Mouse (Mus musculus) ES-E14 (cell line): ENCODE data around the gene Mysm1.

Experiments used
- CHD2 ChIP-seq: IDR thresholded peaks from 2 replicates; pipeline ENCODE4 v1.6.1; 2014; ENCODE audit warnings: mild to moderate bottlenecking, low read depth, low read length, inconsistent platforms
- ZNF384 ChIP-seq: IDR thresholded peaks from 2 replicates; pipeline ENCODE4 v1.6.1; 2012; ENCODE audit warnings: low read depth, low read length, inconsistent platforms

DNA sequence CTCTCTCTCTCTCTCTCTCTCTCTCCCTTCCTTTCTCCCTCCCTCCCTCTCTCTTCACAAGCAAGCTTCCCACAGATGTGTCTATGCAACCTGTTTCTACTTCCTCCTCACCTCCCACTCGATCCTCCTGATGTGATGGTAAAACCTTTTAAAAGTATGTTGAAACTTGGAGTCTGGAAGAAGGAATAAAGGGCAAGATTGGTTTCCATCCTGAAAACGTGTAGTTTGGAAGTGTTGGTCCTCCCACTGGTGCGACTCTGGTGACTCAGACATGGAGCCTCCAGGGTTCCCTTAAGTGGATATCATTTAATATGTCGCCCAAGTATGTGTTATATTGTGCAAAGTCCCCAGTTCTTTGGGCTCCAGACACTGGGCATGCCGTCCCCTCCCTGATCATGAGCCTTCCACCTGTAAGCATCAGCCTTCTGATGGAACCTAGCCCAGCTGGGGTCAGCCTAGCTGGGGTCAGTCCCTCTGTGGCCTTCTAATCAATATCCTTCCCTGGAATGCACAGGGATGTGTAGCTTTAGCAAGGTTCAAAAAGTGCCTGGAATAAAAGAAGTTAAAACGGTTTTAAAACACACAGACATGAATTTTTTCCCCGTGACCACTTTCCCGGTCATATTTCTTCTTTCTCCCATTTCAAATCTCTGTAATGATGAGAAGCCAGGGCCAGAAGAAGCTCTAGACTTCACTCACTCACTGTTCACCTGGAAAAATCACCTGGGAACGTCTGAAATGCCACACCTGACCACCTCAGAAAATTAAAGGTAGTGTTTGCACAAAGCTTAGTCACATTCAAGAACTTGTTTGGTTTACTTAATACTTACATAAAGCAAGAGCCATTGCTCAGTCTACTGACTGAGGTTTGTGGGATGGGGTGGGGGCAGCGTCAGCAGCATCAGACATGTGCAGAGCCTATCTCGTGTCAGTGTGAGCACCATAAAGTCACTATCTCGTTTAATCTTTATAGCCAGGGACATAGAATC, 43.0 kb upstream of the Mysm1 start:
- TF ChIP-seq CHD2 (no peak), ZNF384 (no peak)
